Mouse (Mus musculus) left cerebral cortex, postnatal 4 days (tissue): ENCODE measurements at regions not wholly inside any gene's neighbourhood (a gene's known extent, or its start where the extent isn't known, plus 50 kb on each side); places are given as distances from the start of the nearest gene placed in this dataset.

Experiments
- DNase-seq: peaks from one replicate; pipeline ENCODE4 v3.0.0-alpha.2; 2022
- intact Hi-C: fragments of 180-260 bp; cut with DNase I; formaldehyde crosslinking; loops from one replicate; pipeline ENCODE4 v1.15.1; 2025

GRCm38 (mm10) chr14:102031047-102031903, 301.5 kb downstream of the Lmo7 start:
- intact Hi-C loops, result no loop called here
- peak; percentile 35 for DNase-seq

- intact Hi-C loops, result loop anchor here (2.0 kb wide), 1 partner anchor 78 kb away; no protein-coding TSS in a partner anchor
- DNase-seq, result no peak
Measured at GRCm38 (mm10) chr14:102024646-102025045, 294.9 kb downstream of the Lmo7 start.

GRCm38 (mm10) chr14:102020161-102020605, 290.4 kb downstream of the Lmo7 start:
- DNase-seq, result peak; percentile 65
- intact Hi-C loops, result no loop called here

- intact Hi-C loops, result no loop called here
- DNase-seq, result peak; percentile 30
Measured at GRCm38 (mm10) chr14:102019320-102019719, 289.6 kb downstream of the Lmo7 start.

- intact Hi-C loops, result no loop called here
- DNase-seq, result no peak
Measured at GRCm38 (mm10) chr14:102016572-102016971, 286.8 kb downstream of the Lmo7 start.

- no peak for DNase-seq
- intact Hi-C loops, result no loop called here
Measured at GRCm38 (mm10) chr14:102014976-102015603, 285.3 kb downstream of the Lmo7 start.

GRCm38 (mm10) chr14:102013238-102013637, 283.5 kb downstream of the Lmo7 start:
- intact Hi-C loops, result no loop called here
- no peak for DNase-seq

GRCm38 (mm10) chr14:101997535-101997934, 267.8 kb downstream of the Lmo7 start:
- DNase-seq, result no peak
- intact Hi-C loops, result no loop called here

- intact Hi-C loops, result no loop called here
- DNase-seq, result no peak
Measured at GRCm38 (mm10) chr14:101984401-101984800, 254.6 kb downstream of the Lmo7 start.
